Mouse (Mus musculus): ENCODE data around the gene Pdzrn4. TPM values are rescaled to one million over a fixed set of nuclear protein-coding genes. Genes with fewer than 3 reads are reported as not detected.

Gene Pdzrn4
- polyA plus RNA-seq, 1 experiment from 2014 or later: 35.5 TPM

DNA sequence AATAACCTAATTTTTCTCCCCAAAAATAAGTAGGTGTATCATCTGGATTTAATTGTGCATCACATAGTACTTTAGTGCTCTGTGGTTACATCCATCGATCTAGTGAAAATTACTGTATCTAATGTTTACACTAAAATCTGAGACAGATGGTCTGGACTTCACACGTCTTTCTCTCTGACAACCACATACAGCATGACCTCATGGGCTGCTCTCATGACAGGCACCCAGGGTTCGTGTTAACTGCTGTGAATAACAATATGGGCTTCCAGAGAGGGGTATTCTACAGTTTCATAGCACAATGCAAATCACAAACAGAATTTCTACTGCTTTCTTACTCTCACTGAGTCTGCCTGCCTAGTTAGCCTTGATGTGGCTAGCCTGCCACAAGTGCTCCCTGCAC lies 20.4 kb downstream of the Pdzrn4 start:
- H3K9me3 ChIP-seq: no peaks in the 10 kb centered on the region
- no peak overlapping the region for H3K4me2 ChIP-seq
- ATAC-seq (replicated peaks): no peak
- no peak overlapping the region for H3K27ac ChIP-seq
- no peak overlapping the region for H3K4me3 ChIP-seq
- 51% methylated on average over 3 of the region's 3 CpGs for WGBS
- no peak overlapping the region for H3K9ac ChIP-seq
- H3K27me3 ChIP-seq (replicated peaks): no peaks in the 10 kb centered on the region
- no peaks in the 10 kb centered on the region for H3K36me3 ChIP-seq (replicated peaks)
- peaks cover 6% of the 10 kb centered on the region; the same call in 1 of the 2 replicates for H3K4me1 ChIP-seq

- Histone ChIP-seq H3K9me3 (no peaks in the 10 kb centered on the region), H3K4me1 (no peaks in the 10 kb centered on the region; the same call in 1 of the 2 replicates)
Measured at GRCm38 (mm10) chr15:92434605-92435004, 37.9 kb downstream of the Pdzrn4 start.

DNA sequence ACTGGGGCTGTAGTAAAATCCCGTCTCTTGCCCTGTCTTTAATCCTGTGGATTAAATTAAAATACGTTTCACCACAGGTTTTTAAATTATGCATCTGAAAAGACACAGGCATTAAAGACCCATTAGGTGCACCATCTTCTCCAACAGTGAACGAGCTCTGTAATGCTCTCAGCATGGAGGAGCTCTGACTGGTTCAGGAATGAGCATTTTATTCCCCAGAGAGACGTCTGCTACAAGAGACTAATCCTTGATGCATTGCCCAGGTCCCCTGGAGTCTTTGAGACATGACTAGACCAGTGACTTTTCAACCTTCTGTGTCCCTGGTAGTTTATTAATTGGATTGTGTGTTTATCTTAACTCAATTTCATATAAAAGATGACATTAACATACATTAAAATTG lies 38.6 kb downstream of the Pdzrn4 start:
- Histone ChIP-seq H3K4me2 (no peak overlapping the region), H3K27me3 (replicated peaks) (no peaks in the 10 kb centered on the region), H3K9me3 (no peaks in the 10 kb centered on the region), H3K9ac (no peak overlapping the region), H3K4me1 (no peaks in the 10 kb centered on the region; the same call in 1 of the 2 replicates), H3K4me3 (no peak overlapping the region), H3K36me3 (replicated peaks) (no peaks in the 10 kb centered on the region), H3K27ac (no peak overlapping the region)
- WGBS: 12% methylated on average over 4 of the region's 4 CpGs
- no peak for ATAC-seq (replicated peaks)

More at GRCm38 (mm10) chr15:92434605-92435004, 37.9 kb downstream of the Pdzrn4 start:
- no peak overlapping the region for H3K4me3 ChIP-seq
- H3K27me3 ChIP-seq (replicated peaks): no peaks in the 10 kb centered on the region
- no peak overlapping the region for H3K9ac ChIP-seq
- H3K36me3 ChIP-seq (replicated peaks): no peaks in the 10 kb centered on the region
- no peak for ATAC-seq (replicated peaks)
- WGBS: 6% methylated on average over 6 of the region's 6 CpGs
- no peak overlapping the region for H3K27ac ChIP-seq
- H3K4me2 ChIP-seq: no peak overlapping the region

DNA sequence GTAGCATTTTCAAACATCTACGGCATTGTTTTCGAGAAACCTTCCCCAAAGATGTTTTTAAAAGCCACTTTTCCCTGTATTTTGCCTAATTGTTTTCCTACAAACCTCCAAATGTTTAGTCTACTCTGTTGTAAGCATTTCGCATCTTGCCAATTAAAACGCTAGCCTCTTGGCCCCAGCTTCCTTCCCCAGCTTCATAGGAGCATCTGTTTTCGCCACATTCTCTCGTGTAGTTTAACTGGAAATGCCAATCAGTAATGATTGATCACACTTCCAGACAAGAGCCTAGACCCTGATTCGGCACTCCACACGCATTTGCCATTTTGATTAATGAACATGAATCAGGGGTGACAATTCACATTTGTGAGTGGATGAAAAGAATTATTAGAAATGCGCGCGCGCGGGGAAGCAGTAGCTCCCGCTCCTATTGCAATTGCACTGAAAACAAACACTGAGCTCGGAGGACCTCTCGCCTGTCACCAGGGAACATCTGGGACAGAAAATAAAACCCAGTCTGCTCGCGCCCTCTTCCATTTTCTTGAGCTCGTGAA lies 45.0 kb downstream of the Pdzrn4 start:
- Histone ChIP-seq H3K27me3 (replicated peaks) (no peaks in the 10 kb centered on the region), H3K4me3 (no peak overlapping the region), H3K4me2 (no peak overlapping the region; the same call in 1 of the 2 replicates), H3K36me3 (replicated peaks) (no peaks in the 10 kb centered on the region), H3K9ac (no peak overlapping the region), H3K27ac (no peak overlapping the region), H3K4me1 (no peaks in the 10 kb centered on the region; the same call in 1 of the 2 replicates), H3K9me3 (no peaks in the 10 kb centered on the region)
- WGBS: 72% methylated on average over 19 of the region's 19 CpGs
- no peak for ATAC-seq (replicated peaks)

GRCm38 (mm10) chr15:92447708-92448147 lies 51.0 kb downstream of the Pdzrn4 start:
- 33% methylated on average over 8 of the region's 8 CpGs for WGBS
- Histone ChIP-seq H3K9ac (no peak overlapping the region), H3K27me3 (replicated peaks) (no peaks in the 10 kb centered on the region), H3K4me2 (no peak overlapping the region), H3K4me3 (no peak overlapping the region), H3K9me3 (no peaks in the 10 kb centered on the region), H3K4me1 (peaks cover 5% of the 10 kb centered on the region; the same call in 1 of the 2 replicates), H3K36me3 (replicated peaks) (no peaks in the 10 kb centered on the region), H3K27ac (no peak overlapping the region)
- no peak; the same call in 1 of the 2 replicates for ATAC-seq (replicated peaks)

- Histone ChIP-seq H3K9me3 (no peaks in the 10 kb centered on the region), H3K27me3 (replicated peaks) (no peaks in the 10 kb centered on the region), H3K4me1 (peaks cover 5% of the 10 kb centered on the region; the same call in 1 of the 2 replicates), H3K9ac (no peak overlapping the region), H3K27ac (no peak overlapping the region), H3K4me3 (no peak overlapping the region), H3K4me2 (no peak overlapping the region), H3K36me3 (replicated peaks) (no peaks in the 10 kb centered on the region)
- no peak for ATAC-seq (replicated peaks)
- 95% methylated on average over 8 of the region's 8 CpGs for WGBS
Measured at GRCm38 (mm10) chr15:92449112-92449511, 52.4 kb downstream of the Pdzrn4 start.

GRCm38 (mm10) chr15:92452620-92453019 lies 55.9 kb downstream of the Pdzrn4 start:
- peaks cover 5% of the 10 kb centered on the region; the same call in 1 of the 2 replicates for H3K4me1 ChIP-seq
- no peak overlapping the region for H3K27ac ChIP-seq
- 73% methylated on average over 7 of the region's 7 CpGs for WGBS

GRCm38 (mm10) chr15:92482198-92482597 lies 85.5 kb downstream of the Pdzrn4 start:
- WGBS: 83% methylated on average over 6 of the region's 6 CpGs
- Histone ChIP-seq H3K4me1 (no peaks in the 10 kb centered on the region), H3K4me2 (no peak overlapping the region)

More at GRCm38 (mm10) chr15:92452620-92453019, 55.9 kb downstream of the Pdzrn4 start:
- H3K4me3 ChIP-seq: no peak overlapping the region
- H3K9me3 ChIP-seq: 0 out of 2 replicates have a peak, but pooled peaks cover 2% of the 10 kb centered on the region
- ATAC-seq (replicated peaks): no peak
- H3K4me2 ChIP-seq: no peak overlapping the region
- H3K9ac ChIP-seq: no peak overlapping the region
- H3K27me3 ChIP-seq (replicated peaks): no peaks in the 10 kb centered on the region
- H3K36me3 ChIP-seq (replicated peaks): no peaks in the 10 kb centered on the region

GRCm38 (mm10) chr15:92491376-92491775 lies 94.7 kb downstream of the Pdzrn4 start:
- H3K4me3 ChIP-seq: no peak overlapping the region
- WGBS: 89% methylated on average over 3 of the region's 3 CpGs
- H3K36me3 ChIP-seq (replicated peaks): no peaks in the 10 kb centered on the region
- ATAC-seq (replicated peaks): no peak
- H3K4me2 ChIP-seq: no peak overlapping the region
- H3K27me3 ChIP-seq (replicated peaks): no peaks in the 10 kb centered on the region
- no peaks in the 10 kb centered on the region for H3K9me3 ChIP-seq
- H3K4me1 ChIP-seq: no peaks in the 10 kb centered on the region
- H3K9ac ChIP-seq: no peak overlapping the region
- H3K27ac ChIP-seq: no peak overlapping the region

More at GRCm38 (mm10) chr15:92482198-92482597, 85.5 kb downstream of the Pdzrn4 start:
- Histone ChIP-seq H3K4me3 (no peak overlapping the region), H3K27ac (no peak overlapping the region), H3K36me3 (replicated peaks) (no peaks in the 10 kb centered on the region), H3K9me3 (no peaks in the 10 kb centered on the region), H3K9ac (no peak overlapping the region), H3K27me3 (replicated peaks) (no peaks in the 10 kb centered on the region)
- ATAC-seq (replicated peaks): no peak

GRCm38 (mm10) chr15:92495465-92496174 lies 98.9 kb downstream of the Pdzrn4 start:
- H3K36me3 ChIP-seq (replicated peaks): no peaks in the 10 kb centered on the region
- no peak for ATAC-seq (replicated peaks)
- no peak overlapping the region for H3K9ac ChIP-seq
- no peaks in the 10 kb centered on the region for H3K4me1 ChIP-seq
- H3K27ac ChIP-seq: no peak overlapping the region
- H3K27me3 ChIP-seq (replicated peaks): no peaks in the 10 kb centered on the region
- H3K4me2 ChIP-seq: no peak overlapping the region
- no peaks in the 10 kb centered on the region for H3K9me3 ChIP-seq
- WGBS: 40% methylated on average over 12 of the region's 12 CpGs
- H3K4me3 ChIP-seq: no peak overlapping the region

DNA sequence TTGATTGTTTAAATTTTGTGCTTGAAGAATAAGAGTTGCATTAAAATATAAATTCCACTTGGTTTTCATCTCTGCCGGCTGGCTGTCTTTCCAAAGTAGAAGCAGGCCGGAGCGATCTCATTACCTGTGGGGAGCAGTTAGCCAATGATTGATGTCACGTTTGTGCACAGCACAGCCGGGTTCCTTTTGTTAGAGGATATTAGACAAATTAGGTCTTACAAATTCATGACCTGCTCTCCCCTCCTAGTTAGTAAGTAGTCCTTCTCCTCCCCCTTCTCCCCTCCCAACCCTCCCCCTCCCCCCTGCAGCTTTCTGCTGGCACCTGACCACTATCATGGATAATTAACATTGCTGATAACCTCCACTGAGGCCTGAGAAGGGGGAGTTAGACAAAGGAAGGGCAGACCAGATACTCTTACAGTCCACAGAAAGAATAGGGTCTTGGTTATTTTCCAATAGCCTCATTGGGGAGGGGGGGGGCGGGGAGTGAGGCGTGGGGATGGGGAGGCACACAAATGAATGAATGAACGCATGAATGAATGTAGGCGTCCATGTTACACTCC lies 103.7 kb downstream of the Pdzrn4 start:
- Histone ChIP-seq H3K4me2 (no peak overlapping the region), H3K27me3 (replicated peaks) (no peaks in the 10 kb centered on the region), H3K4me3 (no peak overlapping the region), H3K9ac (no peak overlapping the region), H3K4me1 (no peaks in the 10 kb centered on the region), H3K27ac (no peak overlapping the region), H3K9me3 (no peaks in the 10 kb centered on the region), H3K36me3 (replicated peaks) (no peaks in the 10 kb centered on the region)
- 37% methylated on average over 9 of the region's 9 CpGs for WGBS
- ATAC-seq (replicated peaks): no peak

GRCm38 (mm10) chr15:92502797-92503196 lies 106.1 kb downstream of the Pdzrn4 start:
- no peaks in the 10 kb centered on the region for H3K9me3 ChIP-seq
- H3K27me3 ChIP-seq (replicated peaks): no peaks in the 10 kb centered on the region
- H3K4me2 ChIP-seq: no peak overlapping the region
- H3K9ac ChIP-seq: no peak overlapping the region
- no peak overlapping the region for H3K27ac ChIP-seq
- no peaks in the 10 kb centered on the region for H3K4me1 ChIP-seq
- 94% methylated on average over 1 of the region's 1 CpGs for WGBS
- no peak overlapping the region for H3K4me3 ChIP-seq
- ATAC-seq (replicated peaks): no peak
- H3K36me3 ChIP-seq (replicated peaks): no peaks in the 10 kb centered on the region

Data from midbrain, embryonic 15.5 days (tissue).